Mouse (Mus musculus) heart, adult 2 months (tissue): Measurements from ENCODE around the gene Ift88. TPM values are rescaled to one million over a fixed set of nuclear protein-coding genes. Genes with fewer than 3 reads are reported as not detected.

Experiments
- DNase-seq, 2 experiments: peaks; one replicate each; pipeline ENCODE4 v3.0.0; 2021
- H3K27ac ChIP-seq: fragments of 200-600 bp; 2 replicates; pipeline ENCODE4 v1.8.1; 2022
- H3K27me3 ChIP-seq: fragments of 200-500 bp; 2 replicates; pipeline ENCODE4 v1.6.1; 2012; ENCODE audit warnings: mild to moderate bottlenecking, low read length, inconsistent platforms, mixed read lengths; ENCODE audit not compliant: control insufficient read depth, insufficient read depth
- H3K36me3 ChIP-seq: fragments of 200-500 bp; 2 replicates; pipeline ENCODE4 v1.6.1; 2012; ENCODE audit warnings: low read length, inconsistent platforms; ENCODE audit not compliant: control insufficient read depth, insufficient read depth
- H3K4me1 ChIP-seq: fragments of 200-500 bp; 2 replicates; pipeline ENCODE4 v1.6.1; 2011; ENCODE audit warnings: low read length; ENCODE audit not compliant: control insufficient read depth, insufficient read depth
- H3K4me3 ChIP-seq: fragments of 200-600 bp; 2 replicates; pipeline ENCODE4 v1.8.1; 2022
- H3K79me2 ChIP-seq: fragments of 200-500 bp; replicated peaks from 2 replicates; pipeline ENCODE4 v1.6.1; 2012; ENCODE audit warnings: mild to moderate bottlenecking, inconsistent platforms, low read length, moderate library complexity, mixed read lengths; ENCODE audit not compliant: control insufficient read depth, insufficient read depth
- H3K9ac ChIP-seq: fragments of 200-500 bp; 2 replicates; pipeline ENCODE4 v1.6.1; 2012; ENCODE audit warnings: low read depth, mild to moderate bottlenecking, control low read depth, inconsistent platforms, low read length, mixed read lengths
- CTCF ChIP-seq: fragments of 200-600 bp; IDR thresholded peaks from 2 replicates; pipeline ENCODE4 v1.8.1; 2022; ENCODE audit warnings: antibody characterized with exemption, mild to moderate bottlenecking, moderate library complexity
- EP300 ChIP-seq: fragments of 200-500 bp; IDR thresholded peaks from 2 replicates; pipeline ENCODE4 v1.6.1; 2011; ENCODE audit warnings: low read depth, low read length, control low read depth; ENCODE audit not compliant: insufficient read depth
- POLR2A ChIP-seq: fragments of 200-500 bp; IDR thresholded peaks from 2 replicates; pipeline ENCODE4 v1.6.1; 2011; ENCODE audit warnings: mild to moderate bottlenecking, low read depth, low read length, control low read depth; ENCODE audit not compliant: insufficient read depth
- WGBS: fragments of 180-500 bp; shearing (Covaris S2); methylation state at CpG from one replicate; pipeline ENCODE4 v1.1.7; 2018; 5-methylcytosine and 5-hydroxymethylcytosine counted together
- intact Hi-C: fragments of 180-260 bp; cut with DNase I; formaldehyde crosslinking; loops from one replicate; pipeline ENCODE4 v1.15.1; 2025
- polyA plus RNA-seq: library from polyadenylated mRNA; depleted of rRNA; stranded (reverse); fragments of >200 nt; gene quantifications from 2 replicates; pipeline ENCODE4 v1.2.3, GENCODE M21; 2012
- total RNA-seq, 2 experiments: library from RNA; stranded (reverse); gene quantifications; 2 replicates each; pipeline ENCODE4 v1.2.3; 2021

The Ift88 gene
- total and polyA plus RNA-seq, 3 experiments, result 4.3 to 5.1 (median 4.5) TPM

- DNase-seq, result peak; percentile 35 to 52
- Histone ChIP-seq H3K27me3 (no peaks in the 10 kb centered on the region), H3K36me3 (no peaks in the 10 kb centered on the region), H3K4me1 (peaks cover 26% of the 10 kb centered on the region), H3K27ac (peak overlapping the region; percentile 79), H3K4me3 (no peak overlapping the region), H3K79me2 (no peaks in the 10 kb centered on the region), H3K9ac (peak overlapping the region; percentile 32; the same call in 1 of the 2 replicates)
- intact Hi-C loops, result loop anchor here (2.0 kb wide), 1 partner anchor 35 kb away; the partner anchor contains the start of gene Eef1akmt1
- TF ChIP-seq CTCF (no peak), EP300 (no peak), POLR2A (no peak)
- 18% methylated on average over 6 of the region's 6 CpGs for WGBS
Observed at GRCm38 (mm10) chr14:57535646-57536045, 111.8 kb downstream of the Ift88 start.

- no peaks in the 10 kb centered on the region for H3K27me3 ChIP-seq
- H3K36me3 ChIP-seq, result no peaks in the 10 kb centered on the region
- no peak for TF ChIP-seq POLR2A
- no peak for TF ChIP-seq CTCF
- TF ChIP-seq EP300, result no peak
- WGBS, result 60% methylated on average over 9 of the region's 9 CpGs
- H3K4me1 ChIP-seq, result peaks cover 26% of the 10 kb centered on the region
- DNase-seq, result no peak
- H3K9ac ChIP-seq, result no peak overlapping the region
- intact Hi-C loops, result no loop called here
- H3K4me3 ChIP-seq, result no peak overlapping the region
- peak overlapping the region; percentile 51 for H3K27ac ChIP-seq
- H3K79me2 ChIP-seq, result no peaks in the 10 kb centered on the region
Observed at GRCm38 (mm10) chr14:57536820-57537219, 113.0 kb downstream of the Ift88 start.

DNA sequence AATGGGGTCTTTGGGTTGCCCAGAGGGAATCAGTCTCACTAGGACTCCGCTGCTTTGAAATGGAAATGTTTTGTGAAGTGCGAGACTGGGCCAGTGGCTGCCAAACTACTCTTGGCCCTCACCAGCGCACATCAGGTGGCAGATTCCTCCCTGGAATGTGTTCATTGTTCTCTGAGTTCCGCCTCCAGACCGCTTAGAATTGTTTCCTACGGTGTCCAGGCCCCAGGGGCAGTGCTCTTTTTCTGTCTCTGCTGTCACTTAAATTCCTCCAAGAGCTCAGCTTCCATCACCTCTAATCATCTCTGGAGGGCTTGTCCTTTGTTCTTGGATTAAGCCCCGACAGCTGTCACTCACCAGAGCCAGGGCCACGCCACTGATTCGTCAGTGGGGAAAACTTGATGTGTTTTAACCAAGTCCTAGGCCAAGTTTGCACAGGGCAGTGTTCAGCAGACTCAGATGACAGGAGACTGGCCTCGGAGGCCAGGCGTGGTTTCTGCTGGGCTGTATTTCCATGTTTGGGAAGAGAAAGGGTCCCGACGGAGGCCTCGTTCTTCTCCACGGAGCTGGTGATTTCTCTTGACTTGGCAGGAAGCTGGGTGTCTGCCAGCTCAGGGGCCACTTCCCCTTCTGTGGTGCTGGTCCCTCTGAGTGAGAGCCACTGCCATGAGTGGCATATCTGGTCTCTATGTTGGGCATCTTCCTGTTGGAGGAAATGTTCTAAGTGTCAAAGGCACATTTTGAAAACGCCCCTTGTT, 113.6 kb downstream of the Ift88 start:
- H3K4me1 ChIP-seq, result peaks cover 26% of the 10 kb centered on the region
- H3K4me3 ChIP-seq, result no peak overlapping the region
- intact Hi-C loops, result no loop called here
- no peak overlapping the region for H3K9ac ChIP-seq
- no peak for TF ChIP-seq CTCF
- no peak for TF ChIP-seq POLR2A
- TF ChIP-seq EP300, result peak; percentile 43; the same call in 1 of the 2 replicates
- DNase-seq, result peak; percentile 27 to 33
- H3K36me3 ChIP-seq, result no peaks in the 10 kb centered on the region
- H3K27ac ChIP-seq, result peak overlapping the region; percentile 51
- 15% methylated on average over 16 of the region's 16 CpGs for WGBS
- H3K27me3 ChIP-seq, result no peaks in the 10 kb centered on the region
- no peaks in the 10 kb centered on the region for H3K79me2 ChIP-seq

DNA sequence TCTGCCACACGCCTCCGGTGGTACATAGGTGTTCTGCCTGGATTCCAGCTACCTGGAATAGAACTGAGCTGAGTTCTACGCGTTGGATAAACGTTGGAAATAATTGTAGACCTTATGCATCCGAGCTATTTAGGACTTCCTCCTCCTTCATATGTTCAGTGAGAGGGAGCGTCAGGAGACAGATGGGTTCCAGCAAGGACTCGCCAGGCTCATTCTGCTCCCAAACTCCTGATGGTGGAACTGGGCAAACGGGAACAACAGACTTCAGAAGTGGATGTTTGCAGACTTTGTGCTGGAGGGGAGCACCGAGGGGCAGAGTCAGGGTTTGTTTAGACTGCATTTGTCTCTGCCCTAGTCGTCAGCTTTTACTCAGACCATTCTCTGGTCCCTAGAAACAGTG, 116.8 kb downstream of the Ift88 start:
- H3K9ac ChIP-seq, result no peak overlapping the region
- intact Hi-C loops, result loop anchor here (2.0 kb wide), 1 partner anchor 68 kb away; no protein-coding TSS in a partner anchor
- H3K4me3 ChIP-seq, result no peak overlapping the region
- TF ChIP-seq CTCF (no peak), POLR2A (no peak), EP300 (no peak)
- H3K27me3 ChIP-seq, result no peaks in the 10 kb centered on the region
- WGBS, result 85% methylated on average over 11 of the region's 11 CpGs
- no peaks in the 10 kb centered on the region for H3K79me2 ChIP-seq
- H3K36me3 ChIP-seq, result no peaks in the 10 kb centered on the region
- no peak overlapping the region for H3K27ac ChIP-seq
- peaks cover 17% of the 10 kb centered on the region for H3K4me1 ChIP-seq
- no peak for DNase-seq

DNA sequence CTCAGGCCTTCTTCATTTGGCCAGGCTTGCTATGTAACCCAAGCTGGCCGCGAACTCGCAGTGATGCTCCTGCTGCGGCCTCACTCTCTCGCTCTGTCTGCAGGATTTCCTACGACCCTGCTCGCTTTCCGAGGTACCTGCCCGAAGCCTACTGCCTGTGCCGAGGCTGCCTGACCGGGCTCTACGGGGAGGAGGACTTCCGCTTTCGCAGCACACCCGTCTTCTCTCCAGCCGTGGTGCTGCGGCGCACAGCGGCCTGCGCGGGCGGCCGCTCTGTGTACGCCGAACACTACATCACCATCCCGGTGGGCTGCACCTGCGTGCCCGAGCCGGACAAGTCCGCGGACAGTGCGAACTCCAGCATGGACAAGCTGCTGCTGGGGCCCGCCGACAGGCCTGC, 118.4 kb downstream of the Ift88 start:
- no peak overlapping the region for H3K4me3 ChIP-seq
- 68% methylated on average over 34 of the region's 34 CpGs for WGBS

GRCm38 (mm10) chr14:57543420-57544039, 119.7 kb downstream of the Ift88 start:
- Histone ChIP-seq H3K36me3 (no peaks in the 10 kb centered on the region), H3K27ac (no peak overlapping the region), H3K9ac (no peak overlapping the region), H3K27me3 (no peaks in the 10 kb centered on the region), H3K79me2 (no peaks in the 10 kb centered on the region), H3K4me3 (no peak overlapping the region), H3K4me1 (peaks cover 1% of the 10 kb centered on the region)
- no peak for TF ChIP-seq EP300
- TF ChIP-seq CTCF, result no peak
- TF ChIP-seq POLR2A, result no peak
- intact Hi-C loops, result no loop called here
- no peak for DNase-seq
- WGBS, result 80% methylated on average over 13 of the region's 13 CpGs

More for the DNA sequence above, 118.4 kb downstream of the Ift88 start:
- TF ChIP-seq POLR2A (no peak), CTCF (no peak), EP300 (no peak)
- intact Hi-C loops, result no loop called here
- peak in 1 of 2 experiments; percentile 11 for DNase-seq
- Histone ChIP-seq H3K79me2 (no peaks in the 10 kb centered on the region), H3K9ac (no peak overlapping the region; the same call in 1 of the 2 replicates), H3K4me1 (peaks cover 8% of the 10 kb centered on the region), H3K36me3 (no peaks in the 10 kb centered on the region), H3K27me3 (no peaks in the 10 kb centered on the region), H3K27ac (no peak overlapping the region)
